Mouse (Mus musculus) liver, adult 2 months (tissue): Measurements from ENCODE around the gene Dlec1.

Experiments
- CTCF ChIP-seq: fragments of 200-500 bp; IDR thresholded peaks from 2 replicates; pipeline ENCODE4 v1.5.1; 2011; ENCODE audit warnings: low read depth, low read length, control low read depth
- POLR2A ChIP-seq: fragments of 200-500 bp; IDR thresholded peaks from 2 replicates; pipeline ENCODE4 v1.6.1; 2011; ENCODE audit warnings: low read length, control low read depth; ENCODE audit not compliant: insufficient read depth; ENCODE audit errors: extremely low read depth

DNA sequence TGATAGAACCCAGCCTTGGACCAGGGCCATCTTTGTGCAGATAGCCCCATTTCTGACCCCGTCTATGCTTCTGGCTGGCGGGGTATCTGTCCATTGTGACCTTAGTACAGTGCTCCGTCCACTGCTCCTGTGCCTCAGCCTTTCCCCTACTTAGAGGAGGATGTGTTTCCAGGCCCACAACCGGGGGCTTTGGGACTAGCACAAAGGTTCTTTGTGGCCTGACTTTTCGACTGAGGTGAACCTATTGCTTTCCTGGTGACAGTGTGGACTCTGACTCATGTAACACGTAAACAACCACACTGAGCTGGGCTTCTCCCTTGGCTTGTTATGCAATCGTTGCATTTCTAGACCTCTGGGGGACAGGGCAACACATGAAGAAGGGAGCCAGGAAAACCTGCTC, 62.5 kb downstream of the Dlec1 start:
- TF ChIP-seq CTCF (no peak), POLR2A (no peak)
